Mouse (Mus musculus) kidney, postnatal 10 days (tissue): ENCODE results near the gene Map2k3.
"Not testable (repeated sequence)": the region's sequence is repeated elsewhere in the genome, so short reads cannot be mapped to it uniquely, and the experiment has no call there.

Experiments used
- DNase-seq: peaks from one replicate; pipeline ENCODE4 v3.0.0; 2021; ENCODE audit warnings: mixed read lengths

Map2k3 gene

GRCm38 (mm10) chr11:60931869-60932481 is at the start of gene Map2k3:
Gene Map2k3 (plus strand): TSS chr11:60932033.
- peak; percentile 98 for DNase-seq

DNA sequence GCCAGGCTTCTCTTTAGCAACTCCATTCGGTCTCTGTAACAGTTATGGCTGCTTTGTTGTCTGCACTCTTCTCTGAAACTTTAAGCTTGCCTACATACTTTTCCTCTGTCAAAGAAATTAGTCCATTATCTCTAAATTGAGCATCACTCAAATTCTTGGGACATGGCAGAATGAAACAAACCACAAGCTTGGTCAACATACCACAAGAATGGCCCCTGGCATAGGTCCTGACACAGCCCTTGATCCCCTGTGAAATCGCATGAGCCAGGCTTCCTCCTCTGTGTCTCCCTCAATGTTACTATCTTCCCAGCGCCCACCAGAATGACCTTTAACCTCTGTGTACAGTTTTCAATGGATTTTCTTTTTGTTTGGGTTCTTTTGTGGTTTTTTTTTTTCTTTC is 49.4 kb upstream of the Map2k3 start:
- no peak for DNase-seq

GRCm38 (mm10) chr11:60886986-60887385 is 44.8 kb upstream of the Map2k3 start:
- DNase-seq, result not testable (repeated sequence)

DNA sequence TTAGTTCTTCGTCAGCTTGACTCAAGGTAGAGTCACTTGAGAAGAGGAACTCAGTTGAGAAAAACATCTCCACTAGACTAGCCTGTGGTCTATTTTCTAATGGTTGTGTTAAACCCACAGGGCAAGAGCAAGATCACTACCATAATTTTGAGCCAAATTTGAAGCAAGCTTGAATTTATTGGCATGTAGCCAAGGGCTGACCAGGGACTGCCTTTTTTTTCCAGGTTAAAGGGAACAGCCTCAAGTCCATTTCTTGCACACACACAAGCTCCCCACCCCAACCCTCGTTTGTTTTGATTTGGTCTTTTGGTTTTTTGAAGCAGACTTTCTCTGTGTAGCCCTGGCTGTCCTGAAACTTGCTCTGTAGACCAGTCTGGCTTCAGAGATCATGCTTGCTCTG is 42.0 kb upstream of the Map2k3 start:
- DNase-seq, result no peak

- peak; percentile 51 for DNase-seq
Observed at GRCm38 (mm10) chr11:60890286-60890685, 41.5 kb upstream of the Map2k3 start.

GRCm38 (mm10) chr11:60890744-60891143 is 41.1 kb upstream of the Map2k3 start:
- no peak for DNase-seq

DNA sequence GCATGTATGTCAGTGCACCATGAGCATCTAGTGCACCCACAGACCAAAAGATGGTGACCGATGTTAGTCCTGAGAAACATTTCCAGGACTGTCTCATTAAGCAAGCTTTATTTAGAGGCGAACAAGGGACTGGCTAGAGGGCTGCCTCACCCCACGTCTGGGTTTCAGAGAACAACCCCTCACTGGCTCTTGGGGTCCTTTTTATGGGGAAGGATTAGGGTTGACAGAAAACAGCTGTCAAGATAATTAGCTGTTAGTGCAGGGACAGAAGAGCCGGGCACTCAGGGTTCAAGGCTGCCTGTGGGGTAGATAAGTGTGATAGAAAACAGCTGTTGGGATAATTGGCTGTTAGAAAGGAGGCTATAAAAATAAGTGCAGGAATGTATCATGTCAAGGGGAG is 35.9 kb upstream of the Map2k3 start:
- DNase-seq, result peak; percentile 43

GRCm38 (mm10) chr11:60902001-60902400 is 29.8 kb upstream of the Map2k3 start:
- DNase-seq, result no peak

- DNase-seq, result peak; percentile 34
Observed at GRCm38 (mm10) chr11:60902486-60902885, 29.3 kb upstream of the Map2k3 start.

GRCm38 (mm10) chr11:60903661-60904061 is 28.2 kb upstream of the Map2k3 start:
- DNase-seq, result no peak

DNA sequence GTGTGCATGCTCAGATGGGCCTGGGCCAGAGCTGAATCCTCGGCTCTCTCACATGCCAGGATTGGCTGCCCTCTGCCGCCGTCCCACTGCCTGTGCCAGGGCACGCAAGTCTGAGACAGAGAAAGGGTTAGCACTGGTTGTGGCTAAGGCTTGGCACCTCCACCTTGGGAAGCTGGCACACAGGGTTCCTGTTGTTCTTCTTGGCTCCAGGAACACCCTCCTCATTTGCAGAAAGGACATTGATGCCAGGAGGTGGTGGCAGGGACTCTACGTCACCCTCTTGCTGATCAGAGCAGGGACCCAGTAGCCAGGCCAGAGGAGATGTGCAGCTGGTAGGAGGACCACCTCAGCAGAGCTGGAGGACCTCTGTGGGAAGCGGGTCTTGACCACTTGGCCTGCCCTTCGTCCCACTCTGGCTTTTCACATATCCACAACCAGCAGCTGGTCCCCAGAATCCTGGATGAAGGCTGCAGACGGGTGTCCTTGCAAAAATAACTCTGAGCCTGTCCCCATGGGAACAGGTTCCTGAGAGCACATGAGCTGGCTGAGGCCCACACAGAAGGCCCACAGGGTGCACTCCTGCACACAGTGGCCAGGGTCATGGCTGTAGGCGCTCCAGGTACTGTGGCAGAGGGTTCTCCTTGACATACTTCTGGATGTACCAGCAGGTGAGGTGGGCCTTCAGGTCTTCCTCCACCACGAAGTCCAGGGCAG is 26.3 kb upstream of the Map2k3 start:
- DNase-seq, result no peak

- no peak for DNase-seq
Observed at GRCm38 (mm10) chr11:60906449-60906848, 25.4 kb upstream of the Map2k3 start.

DNA sequence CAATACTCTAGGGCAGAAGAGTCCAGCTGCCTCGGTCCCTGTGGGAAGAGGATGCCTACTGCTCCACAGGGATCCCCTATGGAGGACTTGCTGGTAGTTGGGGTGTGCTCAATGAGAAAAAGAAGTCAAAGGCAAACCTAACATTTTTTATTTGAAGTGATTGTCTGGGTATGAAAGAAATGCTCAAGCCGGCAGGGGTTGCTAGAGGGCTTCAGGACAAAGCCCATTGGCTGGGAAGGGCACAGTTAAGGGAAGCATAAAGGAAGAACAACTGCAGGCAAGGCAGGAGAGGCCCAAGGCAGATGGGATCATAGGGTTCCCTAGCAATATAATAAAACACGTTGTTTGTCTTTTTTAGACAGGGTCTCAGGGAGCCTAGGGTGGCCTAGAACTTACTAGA is 23.8 kb upstream of the Map2k3 start:
- peak; percentile 46 for DNase-seq

DNA sequence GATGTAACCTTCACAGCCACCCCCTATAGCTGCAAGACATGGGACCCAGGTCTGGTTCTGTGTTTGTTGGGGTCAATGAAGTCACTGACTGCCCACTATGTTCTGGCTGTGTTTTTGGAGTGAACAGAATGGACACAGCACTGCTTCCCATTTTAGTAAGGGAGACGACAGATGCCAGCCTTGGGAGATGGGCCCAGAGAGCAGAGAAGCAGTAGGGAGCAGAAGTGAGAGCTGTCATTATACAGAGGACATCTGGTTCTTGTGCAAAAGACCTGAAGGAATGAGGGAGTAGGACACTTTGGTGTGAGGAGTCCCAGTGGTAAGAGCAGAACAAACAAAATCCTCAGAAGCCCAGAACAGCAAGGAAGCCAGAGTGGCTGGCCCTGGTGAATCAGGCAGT is 22.2 kb upstream of the Map2k3 start:
- no peak for DNase-seq

DNA sequence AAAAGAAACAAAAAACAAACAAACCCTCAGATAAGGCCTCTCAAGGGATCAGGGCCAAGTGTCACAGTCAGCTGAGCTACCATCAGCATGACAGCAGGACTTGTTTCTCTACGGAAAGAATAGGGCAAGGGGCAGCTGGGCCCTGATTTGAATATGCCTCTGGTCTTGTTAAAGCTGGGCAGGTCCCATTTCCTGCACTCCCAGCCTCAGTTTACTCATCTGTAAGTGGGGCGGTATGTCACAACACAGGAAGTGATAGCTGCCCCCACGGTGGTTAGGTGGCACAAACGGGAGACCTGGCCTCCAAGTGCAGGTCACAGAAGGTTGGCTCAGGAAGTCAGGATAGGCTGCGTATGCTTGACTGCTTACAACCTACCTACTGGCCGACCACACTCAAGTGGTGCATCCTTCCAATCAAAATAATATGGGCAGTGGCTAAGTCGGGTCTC is 19.3 kb upstream of the Map2k3 start:
- DNase-seq, result no peak

DNA sequence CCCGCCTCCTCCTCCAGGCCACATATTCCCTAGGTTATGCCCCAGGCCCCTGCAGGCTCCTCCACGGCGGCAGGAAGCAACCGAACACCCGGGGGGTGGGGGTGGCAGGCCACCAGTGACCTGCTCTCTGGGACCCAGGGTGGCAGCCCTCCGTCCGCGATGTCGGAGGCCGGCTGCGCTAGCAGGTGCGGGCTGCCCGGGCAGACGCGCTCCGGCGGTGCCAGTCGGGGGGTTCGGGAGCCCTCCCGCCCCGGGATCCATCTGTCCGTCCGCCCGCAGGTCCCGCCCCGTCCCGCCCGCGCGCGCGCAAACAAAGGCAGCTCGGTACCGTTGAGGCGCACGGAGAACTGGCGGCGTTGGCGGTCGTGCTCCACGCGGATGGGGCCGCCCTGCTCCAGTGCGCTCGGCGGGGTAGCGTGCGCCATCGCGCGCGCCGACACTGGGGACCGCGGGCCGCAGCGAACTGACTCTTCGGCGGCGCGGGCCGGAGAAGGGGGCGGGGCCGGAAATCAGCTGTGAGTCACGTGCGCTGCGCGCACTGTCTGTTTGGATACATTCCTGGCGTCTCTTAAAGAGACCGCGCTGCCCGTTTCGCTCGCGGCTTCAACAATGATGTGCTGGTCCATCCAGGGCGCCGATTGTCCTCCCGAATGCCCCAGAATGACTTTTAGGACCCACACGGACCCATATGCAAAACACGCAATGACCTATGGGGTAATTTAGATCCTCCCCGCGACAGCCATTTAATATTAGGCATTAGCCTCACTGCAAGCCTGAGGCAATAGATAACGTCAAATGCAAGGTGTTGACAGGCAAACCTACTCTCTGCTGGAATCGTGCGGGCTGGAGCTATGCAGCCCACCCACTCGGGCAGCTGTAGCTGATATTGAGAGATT is 18.3 kb upstream of the Map2k3 start:
- peak; percentile 96 for DNase-seq

- no peak for DNase-seq
Observed at GRCm38 (mm10) chr11:60914491-60914890, 17.3 kb upstream of the Map2k3 start, which contains the start of gene Natd1. Gene Natd1 (minus strand): TSS chr11:60914750.

DNA sequence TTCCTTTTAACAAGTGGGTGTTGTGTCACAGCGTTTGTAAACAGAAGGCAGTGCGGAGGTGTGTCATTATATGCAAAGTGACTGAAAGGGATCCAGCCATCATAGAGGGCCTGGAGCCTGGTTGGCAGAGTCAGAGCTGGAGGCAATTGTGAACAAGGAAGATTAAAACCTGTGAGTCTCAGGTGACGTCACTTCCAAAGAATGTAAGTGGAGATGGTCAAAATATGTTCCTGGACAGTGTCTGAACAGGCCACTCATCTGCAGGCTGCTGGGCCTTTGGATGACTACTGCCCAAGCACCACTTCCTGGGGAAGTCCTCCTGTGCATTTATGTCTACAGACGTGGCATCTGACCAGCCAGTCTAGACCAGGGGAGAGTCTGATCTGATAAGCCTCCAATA is 16.6 kb upstream of the Map2k3 start:
- no peak for DNase-seq

DNA sequence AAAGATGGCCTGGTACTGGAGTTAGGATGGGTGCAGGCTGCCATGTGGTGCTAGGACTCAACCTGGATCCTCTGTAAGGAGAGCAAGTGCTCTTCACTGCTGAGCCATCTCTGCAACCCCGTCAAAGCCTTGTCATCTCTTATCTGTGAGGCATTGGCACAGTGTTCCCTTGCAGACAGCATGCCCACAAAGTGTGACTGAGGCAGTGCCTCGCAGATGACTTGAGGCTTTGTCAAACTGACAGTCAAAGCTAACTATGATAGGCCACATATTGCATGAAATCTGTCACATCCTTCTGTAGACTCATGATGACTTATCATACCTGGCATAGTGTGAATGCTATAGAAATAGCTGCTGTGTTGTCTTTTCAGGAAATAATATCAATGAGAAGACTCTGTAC is 11.8 kb upstream of the Map2k3 start:
- DNase-seq, result no peak

- DNase-seq, result no peak
Observed at GRCm38 (mm10) chr11:60922195-60922594, 9.6 kb upstream of the Map2k3 start.

- DNase-seq, result no peak
Observed at GRCm38 (mm10) chr11:60922964-60923363, 8.9 kb upstream of the Map2k3 start.

GRCm38 (mm10) chr11:60924498-60924897 is 7.3 kb upstream of the Map2k3 start:
- no peak for DNase-seq

DNA sequence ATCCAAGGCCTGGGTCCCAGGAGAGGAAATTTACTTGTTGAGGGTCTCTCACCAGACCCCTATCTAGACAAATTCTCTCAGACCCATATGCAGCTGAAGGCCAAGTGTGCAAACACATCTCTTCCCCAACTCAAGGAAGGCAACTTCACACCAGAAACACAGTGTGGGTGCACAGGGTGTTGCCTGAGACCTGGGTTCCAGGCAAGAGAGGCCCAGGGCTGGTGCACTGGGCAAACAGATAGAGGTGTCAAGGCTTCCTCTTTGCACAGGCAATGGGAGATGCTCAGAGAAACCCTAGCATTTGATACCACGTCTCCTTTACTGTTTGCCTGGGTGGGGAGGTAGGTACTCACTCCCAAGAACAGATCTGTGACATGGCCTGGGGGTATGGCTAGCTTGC is 6.9 kb upstream of the Map2k3 start:
- no peak for DNase-seq

DNA sequence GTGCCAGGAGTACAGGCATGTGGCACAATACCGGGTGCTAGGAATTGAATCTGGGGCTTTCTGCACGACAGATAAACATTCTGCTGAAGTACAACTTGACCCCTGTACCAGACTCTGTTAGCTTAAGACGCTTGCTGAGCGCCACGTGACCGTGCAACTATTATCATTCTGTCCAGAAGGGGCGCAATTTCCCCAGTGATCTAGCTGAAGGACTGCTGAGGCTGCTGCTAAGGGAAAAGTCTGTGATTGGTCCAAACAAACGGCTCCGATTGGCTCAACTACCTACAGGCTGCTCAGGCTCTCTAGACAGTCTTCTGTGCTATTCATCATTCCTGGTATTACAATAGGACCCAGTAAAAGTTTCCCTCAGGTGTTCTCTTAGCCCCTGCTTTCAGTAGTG is 4.6 kb upstream of the Map2k3 start:
- DNase-seq, result peak; percentile 94
